Mouse (Mus musculus) embryonic facial prominence, embryonic 14.5 days (tissue): ENCODE measurements at regions not wholly inside any gene's neighbourhood (a gene's known extent, or its start where the extent isn't known, plus 50 kb on each side); places are given as distances from the start of the nearest gene placed in this dataset.
A peak's percentile ranks its signal among the peaks of the same experiment; 100 is the strongest.

Source experiments
- ATAC-seq: fragments of 200-750 bp; cut with Nextera tagmentation; 2 replicates; pipeline ENCODE4 v1.8.0; 2017; ENCODE audit warnings: low read depth, moderate number of reproducible peaks, moderate TSS enrichment
- DNase-seq: peaks from one replicate; pipeline ENCODE4 v3.0.0-alpha.2; 2015; ENCODE audit warnings: low spot score
- H3K27ac ChIP-seq: fragments of 300-500 bp; sonication (generic); replicated peaks from 2 replicates; pipeline ENCODE4 v1.5.1; 2014; ENCODE audit warnings: low read depth, mild to moderate bottlenecking, low read length, moderate library complexity
- H3K27me3 ChIP-seq: fragments of 300-500 bp; sonication (generic); replicated peaks from 2 replicates; pipeline ENCODE4 v1.6.1; 2014; ENCODE audit warnings: low read length; ENCODE audit not compliant: control insufficient read depth, insufficient read depth
- H3K36me3 ChIP-seq: fragments of 300-500 bp; sonication (generic); 2 replicates; pipeline ENCODE4 v1.6.1; 2014; ENCODE audit warnings: low read length, mixed read lengths; ENCODE audit not compliant: control insufficient read depth, insufficient read depth
- H3K4me1 ChIP-seq: fragments of 300-500 bp; sonication (generic); 2 replicates; pipeline ENCODE4 v1.6.1; 2014; ENCODE audit warnings: antibody characterized with exemption, low read length; ENCODE audit not compliant: control insufficient read depth, insufficient read depth
- H3K4me2 ChIP-seq: fragments of 300-500 bp; sonication (generic); 2 replicates; pipeline ENCODE4 v1.6.1; 2014; ENCODE audit warnings: low read depth, mild to moderate bottlenecking, low read length, moderate library complexity, mixed read lengths
- H3K4me3 ChIP-seq: fragments of 300-500 bp; sonication (generic); 2 replicates; pipeline ENCODE4 v1.5.1; 2014; ENCODE audit warnings: low read depth, mild to moderate bottlenecking, low read length
- H3K9ac ChIP-seq: fragments of 300-500 bp; sonication (generic); 2 replicates; pipeline ENCODE4 v1.6.1; 2014; ENCODE audit warnings: low read depth, mild to moderate bottlenecking, low read length, moderate library complexity, mixed read lengths
- H3K9me3 ChIP-seq: fragments of 300-500 bp; sonication (generic); 2 replicates; pipeline ENCODE4 v1.6.1; 2016; ENCODE audit warnings: low read length; ENCODE audit not compliant: control insufficient read depth
- WGBS: fragments of 180-500 bp; shearing (Covaris S2); extraction: QIAGEN DNeasy Blood & Tissue Kit; methylation state at CpG from one replicate; pipeline ENCODE4 v1.1.7; 2014; 5-methylcytosine and 5-hydroxymethylcytosine counted together

- DNase-seq (no peak), ATAC-seq (no peak)
- Histone ChIP-seq H3K36me3 (no peaks in the 10 kb centered on the region), H3K9ac (no peak overlapping the region), H3K27me3 (no peaks in the 10 kb centered on the region), H3K9me3 (no peaks in the 10 kb centered on the region), H3K27ac (no peak overlapping the region), H3K4me2 (no peak overlapping the region), H3K4me1 (0 out of 2 replicates have a peak, but pooled peaks cover 5% of the 10 kb centered on the region), H3K4me3 (no peak overlapping the region)
- WGBS: 63% methylated on average over 5 of the region's 5 CpGs
Observed at GRCm38 (mm10) chr1:82007943-82008342, 225.0 kb upstream of the Gm9747 start.

GRCm38 (mm10) chr1:82008805-82009204 is 224.1 kb upstream of the Gm9747 start:
- ATAC-seq (peak; percentile 71; the same call in 1 of the 2 replicates), DNase-seq (peak; percentile 76)
- Histone ChIP-seq H3K4me3 (no peak overlapping the region), H3K9ac (no peak overlapping the region), H3K27me3 (no peaks in the 10 kb centered on the region), H3K27ac (no peak overlapping the region), H3K36me3 (no peaks in the 10 kb centered on the region), H3K4me2 (no peak overlapping the region), H3K4me1 (0 out of 2 replicates have a peak, but pooled peaks cover 5% of the 10 kb centered on the region), H3K9me3 (no peaks in the 10 kb centered on the region)
- 63% methylated on average over 4 of the region's 4 CpGs for WGBS

- DNase-seq (no peak), ATAC-seq (no peak)
- H3K4me3 ChIP-seq: no peak overlapping the region
- no peak overlapping the region for H3K9ac ChIP-seq
- H3K4me2 ChIP-seq: no peak overlapping the region
- no peaks in the 10 kb centered on the region for H3K36me3 ChIP-seq
- no peaks in the 10 kb centered on the region for H3K27me3 ChIP-seq
- 0 out of 2 replicates have a peak, but pooled peaks cover 5% of the 10 kb centered on the region for H3K4me1 ChIP-seq
- H3K9me3 ChIP-seq: no peaks in the 10 kb centered on the region
- WGBS: 57% methylated on average over 1 of the region's 1 CpGs
- H3K27ac ChIP-seq: no peak overlapping the region
Observed at GRCm38 (mm10) chr1:82010995-82011394, 221.9 kb upstream of the Gm9747 start.

GRCm38 (mm10) chr1:82015341-82015740 is 217.6 kb upstream of the Gm9747 start:
- Histone ChIP-seq H3K36me3 (no peaks in the 10 kb centered on the region), H3K4me2 (no peak overlapping the region), H3K27ac (no peak overlapping the region), H3K27me3 (no peaks in the 10 kb centered on the region), H3K9me3 (no peaks in the 10 kb centered on the region), H3K4me3 (no peak overlapping the region), H3K4me1 (no peaks in the 10 kb centered on the region), H3K9ac (no peak overlapping the region)
- ATAC-seq (no peak), DNase-seq (no peak)

- H3K27me3 ChIP-seq: no peaks in the 10 kb centered on the region
- no peak overlapping the region for H3K27ac ChIP-seq
- no peaks in the 10 kb centered on the region for H3K36me3 ChIP-seq
- DNase-seq (no peak), ATAC-seq (no peak)
- WGBS: 76% methylated on average over 7 of the region's 7 CpGs
- no peaks in the 10 kb centered on the region for H3K4me1 ChIP-seq
- no peaks in the 10 kb centered on the region for H3K9me3 ChIP-seq
- H3K9ac ChIP-seq: no peak overlapping the region
- no peak overlapping the region for H3K4me3 ChIP-seq
- H3K4me2 ChIP-seq: no peak overlapping the region
Observed at GRCm38 (mm10) chr1:82018701-82019404, 214.1 kb upstream of the Gm9747 start.

GRCm38 (mm10) chr1:82027761-82028160 is 205.2 kb upstream of the Gm9747 start:
- Histone ChIP-seq H3K4me2 (no peak overlapping the region), H3K27ac (no peak overlapping the region), H3K4me3 (no peak overlapping the region), H3K27me3 (no peaks in the 10 kb centered on the region), H3K9ac (no peak overlapping the region), H3K36me3 (no peaks in the 10 kb centered on the region), H3K4me1 (peaks cover 3% of the 10 kb centered on the region; the same call in 1 of the 2 replicates), H3K9me3 (no peaks in the 10 kb centered on the region)
- DNase-seq (no peak), ATAC-seq (no peak)

- no peak for ATAC-seq
- no peaks in the 10 kb centered on the region for H3K27me3 ChIP-seq
- 56% methylated on average over 7 of the region's 7 CpGs for WGBS
- no peak overlapping the region for H3K4me3 ChIP-seq
- peaks cover 3% of the 10 kb centered on the region; the same call in 1 of the 2 replicates for H3K4me1 ChIP-seq
- no peaks in the 10 kb centered on the region for H3K9me3 ChIP-seq
- no peak overlapping the region for H3K27ac ChIP-seq
- DNase-seq: peak; percentile 67
- H3K36me3 ChIP-seq: no peaks in the 10 kb centered on the region
- H3K4me2 ChIP-seq: no peak overlapping the region
- no peak overlapping the region for H3K9ac ChIP-seq
Observed at GRCm38 (mm10) chr1:82031130-82031529, 201.8 kb upstream of the Gm9747 start.

GRCm38 (mm10) chr1:82032410-82032809 is 200.5 kb upstream of the Gm9747 start:
- no peaks in the 10 kb centered on the region for H3K9me3 ChIP-seq
- no peak for ATAC-seq
- no peaks in the 10 kb centered on the region for H3K36me3 ChIP-seq
- no peak overlapping the region for H3K4me2 ChIP-seq
- 82% methylated on average over 1 of the region's 1 CpGs for WGBS
- H3K27ac ChIP-seq: no peak overlapping the region
- peaks cover 3% of the 10 kb centered on the region; the same call in 1 of the 2 replicates for H3K4me1 ChIP-seq
- no peak overlapping the region for H3K4me3 ChIP-seq
- no peak for DNase-seq
- H3K27me3 ChIP-seq: no peaks in the 10 kb centered on the region
- no peak overlapping the region for H3K9ac ChIP-seq

GRCm38 (mm10) chr1:82038171-82038570 is 194.7 kb upstream of the Gm9747 start:
- Histone ChIP-seq H3K4me1 (peaks cover 27% of the 10 kb centered on the region), H3K27ac (no peak overlapping the region), H3K9ac (no peak overlapping the region), H3K27me3 (no peaks in the 10 kb centered on the region), H3K4me2 (no peak overlapping the region), H3K36me3 (no peaks in the 10 kb centered on the region), H3K4me3 (no peak overlapping the region), H3K9me3 (no peaks in the 10 kb centered on the region)
- DNase-seq: no peak
- ATAC-seq: no peak
- WGBS: 79% methylated on average over 4 of the region's 4 CpGs
